Mouse (Mus musculus) kidney, postnatal 0 days (tissue): ENCODE data around the gene Hrh2. TPM values are rescaled to one million over a fixed set of nuclear protein-coding genes. Genes with fewer than 3 reads are reported as not detected.

ENCODE experiments used
- ATAC-seq: fragments of 200-750 bp; cut with Nextera tagmentation; replicated peaks from 2 replicates; pipeline ENCODE4 v1.8.0; 2017; ENCODE audit warnings: low read depth, moderate number of reproducible peaks, moderate TSS enrichment, moderate library complexity; ENCODE audit not compliant: low FRiP score
- DNase-seq: peaks from one replicate; pipeline ENCODE4 v3.0.0-alpha.2; 2016; ENCODE audit warnings: low spot score
- H3K27ac ChIP-seq: fragments of 300-500 bp; sonication (generic); 2 replicates; pipeline ENCODE4 v1.5.1; 2014; ENCODE audit warnings: mild to moderate bottlenecking
- H3K27me3 ChIP-seq: fragments of 300-500 bp; sonication (generic); 2 replicates; pipeline ENCODE4 v1.6.1; 2014; ENCODE audit warnings: low read length, mixed read lengths; ENCODE audit not compliant: insufficient read depth
- H3K36me3 ChIP-seq: fragments of 300-500 bp; sonication (generic); 2 replicates; pipeline ENCODE4 v1.6.1; 2014; ENCODE audit warnings: low read length, mixed read lengths; ENCODE audit not compliant: insufficient read depth
- H3K4me1 ChIP-seq: fragments of 300-500 bp; sonication (generic); replicated peaks from 2 replicates; pipeline ENCODE4 v1.6.1; 2014; ENCODE audit warnings: antibody characterized with exemption, low read length, mixed read lengths; ENCODE audit not compliant: insufficient read depth
- H3K4me2 ChIP-seq: fragments of 300-500 bp; sonication (generic); 2 replicates; pipeline ENCODE4 v1.6.1; 2014; ENCODE audit warnings: mild to moderate bottlenecking, low read length, moderate library complexity, mixed read lengths
- H3K4me3 ChIP-seq: fragments of 300-500 bp; sonication (generic); replicated peaks from 2 replicates; pipeline ENCODE4 v1.5.1; 2014; ENCODE audit warnings: low read depth, low read length
- H3K9ac ChIP-seq: fragments of 300-500 bp; sonication (generic); 2 replicates; pipeline ENCODE4 v1.6.1; 2014; ENCODE audit warnings: low read depth, low read length
- H3K9me3 ChIP-seq: fragments of 300-500 bp; sonication (generic); replicated peaks from 2 replicates; pipeline ENCODE4 v1.6.1; 2016; ENCODE audit warnings: low read length, inconsistent platforms, mixed read lengths
- CTCF ChIP-seq: IDR thresholded peaks from 2 replicates; pipeline ENCODE4 v1.5.1; 2016; ENCODE audit warnings: antibody characterized with exemption, low read depth, mild to moderate bottlenecking, moderate library complexity
- WGBS: fragments of 180-500 bp; shearing (Covaris S2); extraction: QIAGEN DNeasy Blood & Tissue Kit; methylation state at CpG from one replicate; pipeline ENCODE4 v1.1.7; 2014; 5-methylcytosine and 5-hydroxymethylcytosine counted together
- polyA plus RNA-seq: library from polyadenylated mRNA; unstranded; fragments of >200 nt; fragmentation: Nextera tagmentation; extraction: Ambion mirVana; gene quantifications from 2 replicates; pipeline ENCODE4 v1.2.1, GENCODE M21; 2015

Gene Hrh2
- polyA plus RNA-seq, 1 experiment from 2014 or later: 0.05 TPM

DNA sequence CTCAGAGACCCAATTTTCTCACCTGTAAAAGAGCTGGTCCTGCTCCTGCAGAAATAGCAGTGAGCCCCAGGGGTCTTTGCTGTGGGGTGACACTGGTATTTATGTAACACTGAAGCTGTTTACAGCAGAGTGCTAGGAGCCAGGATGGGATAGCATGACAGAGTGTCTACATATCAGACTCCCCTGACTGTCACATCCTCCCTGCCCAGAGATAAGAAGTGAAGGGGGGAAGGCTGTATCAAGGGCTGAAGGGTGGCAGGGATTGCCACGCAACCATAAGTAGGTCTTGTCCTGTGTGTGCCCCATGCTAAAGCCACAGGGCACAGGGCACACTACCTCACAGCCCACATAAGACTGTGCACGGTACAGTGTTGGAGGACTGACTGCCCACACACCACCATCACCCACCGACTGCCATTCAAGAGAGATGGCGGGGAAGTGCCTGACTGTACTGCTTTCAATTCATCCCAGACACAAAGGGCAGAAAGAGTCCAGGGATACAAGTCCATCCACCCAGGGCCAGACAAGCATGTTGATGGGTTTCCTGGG is 29.8 kb downstream of the Hrh2 start:
- TF ChIP-seq CTCF: no peak
- H3K4me3 ChIP-seq: no peak overlapping the region
- H3K4me1 ChIP-seq: no peaks in the 10 kb centered on the region
- no peak overlapping the region for H3K9ac ChIP-seq
- no peak overlapping the region for H3K27ac ChIP-seq
- whole genome bisulfite sequencing: 74% methylated on average over 4 of the region's 4 CpGs
- ATAC-seq (no peak), DNase-seq (no peak)
- H3K36me3 ChIP-seq: no peaks in the 10 kb centered on the region
- H3K27me3 ChIP-seq: no peaks in the 10 kb centered on the region
- H3K9me3 ChIP-seq: no peaks in the 10 kb centered on the region
- H3K4me2 ChIP-seq: no peak overlapping the region

DNA sequence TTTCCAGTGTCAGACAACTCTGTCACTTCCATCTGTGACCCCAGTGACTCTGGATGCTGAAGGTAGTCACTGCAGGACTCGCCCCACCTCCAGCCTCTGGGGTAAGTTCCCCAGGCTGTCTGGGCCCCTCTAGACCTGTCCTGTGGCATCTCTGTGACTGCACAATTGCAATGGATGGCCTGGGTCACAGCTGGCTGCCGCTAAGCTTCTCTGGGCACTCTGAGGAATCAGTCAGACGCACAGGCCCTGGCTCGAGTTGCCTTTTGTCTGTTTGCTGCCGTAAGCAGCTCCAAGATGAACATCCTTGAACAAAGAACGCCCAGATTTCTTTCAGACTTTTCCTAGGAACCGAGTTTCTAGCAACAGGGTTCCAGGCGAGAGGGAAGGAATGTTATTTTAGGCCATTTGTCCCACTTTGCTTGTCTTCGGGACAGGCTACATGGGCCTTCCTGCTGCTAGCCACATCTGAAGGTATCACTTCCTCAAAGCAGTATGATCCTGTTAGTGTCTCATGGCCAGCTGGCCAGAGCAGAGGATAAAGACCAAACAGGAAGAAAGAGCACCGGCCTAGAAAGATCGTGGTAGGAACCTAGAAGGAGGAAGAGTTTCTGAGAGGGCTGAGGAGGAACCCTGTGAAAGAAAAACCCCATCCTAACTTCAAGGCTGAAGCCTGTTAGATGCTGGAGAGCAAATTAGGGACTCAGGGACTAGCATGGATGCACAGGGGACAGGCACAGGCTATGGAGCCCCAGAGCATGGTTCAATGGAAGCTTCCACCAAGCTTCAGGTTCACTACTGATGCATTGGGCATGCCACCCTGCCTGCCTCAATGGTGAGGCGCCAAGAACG is 31.2 kb downstream of the Hrh2 start:
- no peak overlapping the region for H3K4me2 ChIP-seq
- no peak overlapping the region for H3K9ac ChIP-seq
- no peak overlapping the region for H3K4me3 ChIP-seq
- TF ChIP-seq CTCF: no peak
- no peak overlapping the region for H3K27ac ChIP-seq
- ATAC-seq (no peak), DNase-seq (no peak)
- H3K9me3 ChIP-seq: no peaks in the 10 kb centered on the region
- WGBS: 50% methylated on average over 13 of the region's 13 CpGs
- no peaks in the 10 kb centered on the region for H3K36me3 ChIP-seq
- no peaks in the 10 kb centered on the region for H3K4me1 ChIP-seq
- H3K27me3 ChIP-seq: no peaks in the 10 kb centered on the region

DNA sequence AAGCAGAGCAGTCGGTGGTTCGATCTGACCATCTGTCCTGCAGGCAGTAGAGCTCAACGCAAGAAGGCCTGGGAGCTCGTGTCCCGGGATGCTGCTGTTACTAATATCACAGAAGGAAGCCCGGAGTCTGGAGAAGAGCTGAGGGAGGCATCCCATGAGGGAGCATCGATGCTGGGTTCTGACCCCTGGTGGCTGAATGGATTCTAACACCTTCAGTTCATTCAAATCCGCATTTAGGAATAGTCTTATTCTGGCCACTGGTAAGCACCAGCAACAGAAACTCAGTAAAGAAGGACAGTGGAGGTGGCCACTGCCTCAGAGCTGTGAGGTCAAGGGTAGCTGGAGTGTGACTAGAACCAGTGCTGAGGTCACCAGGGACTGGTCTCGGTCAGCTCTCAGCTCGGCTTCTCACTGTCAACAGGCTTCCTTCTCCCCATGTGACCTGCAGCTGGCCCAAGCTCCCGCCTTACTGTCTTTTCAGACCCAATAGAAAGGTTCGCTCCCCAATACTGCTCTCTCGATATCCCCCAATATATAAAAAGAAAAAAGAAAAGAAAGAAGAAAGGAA is 36.1 kb downstream of the Hrh2 start:
- DNase-seq (peak; percentile 78), ATAC-seq (no peak; the same call in 1 of the 2 replicates)
- no peaks in the 10 kb centered on the region for H3K36me3 ChIP-seq
- H3K9me3 ChIP-seq: no peaks in the 10 kb centered on the region
- H3K9ac ChIP-seq: no peak overlapping the region
- TF ChIP-seq CTCF: peak; percentile 81
- 19% methylated on average over 13 of the region's 13 CpGs for WGBS
- no peaks in the 10 kb centered on the region for H3K4me1 ChIP-seq
- H3K4me2 ChIP-seq: no peak overlapping the region
- no peak overlapping the region for H3K4me3 ChIP-seq
- H3K27me3 ChIP-seq: no peaks in the 10 kb centered on the region
- H3K27ac ChIP-seq: no peak overlapping the region

DNA sequence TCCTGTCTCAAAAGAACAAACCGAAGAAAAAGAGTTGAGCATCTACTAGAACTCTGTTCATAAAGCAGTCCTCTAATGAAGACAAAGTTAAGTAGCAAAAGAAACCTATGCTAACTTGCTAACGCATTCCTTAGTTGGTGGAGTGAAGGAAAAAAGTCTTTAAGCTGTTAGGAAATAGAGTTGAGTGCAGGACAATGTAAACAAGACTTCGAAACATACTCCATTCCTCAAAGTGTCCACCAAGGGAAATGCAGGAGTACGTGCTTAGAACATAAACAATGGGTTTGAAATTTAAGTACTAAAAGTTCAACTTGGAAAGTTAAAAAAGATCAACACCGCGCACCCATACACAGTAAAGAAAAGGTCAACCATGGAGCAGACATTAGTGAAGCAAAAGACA is 38.2 kb downstream of the Hrh2 start:
- Histone ChIP-seq H3K27me3 (no peaks in the 10 kb centered on the region), H3K4me3 (no peak overlapping the region), H3K27ac (no peak overlapping the region), H3K36me3 (no peaks in the 10 kb centered on the region), H3K4me2 (no peak overlapping the region), H3K4me1 (no peaks in the 10 kb centered on the region), H3K9me3 (no peaks in the 10 kb centered on the region), H3K9ac (no peak overlapping the region)
- 66% methylated on average over 6 of the region's 6 CpGs for WGBS
- DNase-seq (no peak), ATAC-seq (no peak)
- TF ChIP-seq CTCF: no peak

DNA sequence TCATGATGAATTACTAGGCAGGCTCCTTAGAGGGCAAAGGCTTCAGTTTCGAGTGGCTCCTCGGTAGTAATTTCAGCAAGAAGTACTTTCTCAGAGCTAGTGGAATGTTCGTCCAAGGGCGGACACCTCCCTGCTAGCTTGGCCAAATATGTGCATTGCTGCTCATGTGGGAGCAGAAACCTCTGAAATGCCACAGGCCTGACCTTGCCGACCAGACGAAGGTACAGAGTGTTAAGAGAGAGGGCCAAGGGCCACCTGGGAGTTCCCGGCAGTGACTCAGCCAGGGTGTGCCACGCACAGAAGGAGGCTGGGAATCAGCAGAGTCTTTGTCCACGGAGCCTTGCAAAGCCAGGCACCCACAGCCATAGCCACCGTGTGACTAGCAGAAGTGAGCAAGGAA is 39.9 kb downstream of the Hrh2 start:
- H3K27ac ChIP-seq: no peak overlapping the region
- H3K27me3 ChIP-seq: no peaks in the 10 kb centered on the region
- H3K4me1 ChIP-seq: no peaks in the 10 kb centered on the region
- no peak overlapping the region for H3K4me3 ChIP-seq
- 28% methylated on average over 10 of the region's 10 CpGs for WGBS
- DNase-seq (no peak), ATAC-seq (no peak)
- no peak overlapping the region for H3K4me2 ChIP-seq
- no peaks in the 10 kb centered on the region for H3K9me3 ChIP-seq
- H3K36me3 ChIP-seq: no peaks in the 10 kb centered on the region
- H3K9ac ChIP-seq: no peak overlapping the region
- no peak for TF ChIP-seq CTCF

GRCm38 (mm10) chr13:54237512-54237911 is 45.6 kb downstream of the Hrh2 start:
- WGBS: 63% methylated on average over 6 of the region's 6 CpGs
- Histone ChIP-seq H3K27ac (peak overlapping the region; percentile 40; the same call in 1 of the 2 replicates), H3K36me3 (no peaks in the 10 kb centered on the region), H3K27me3 (no peaks in the 10 kb centered on the region), H3K4me2 (no peak overlapping the region), H3K4me3 (no peak overlapping the region), H3K9me3 (no peaks in the 10 kb centered on the region), H3K9ac (no peak overlapping the region), H3K4me1 (no peaks in the 10 kb centered on the region; the same call in 1 of the 2 replicates)
- no peak for DNase-seq
- no peak for ATAC-seq
- TF ChIP-seq CTCF: no peak
